Comparison of ENCODE assay signal across 14 mouse cellular contexts in genomic region chr8:83769720-83770119, GRCm38 (mm10).
"Had no signal": no experiment of that assay in that cellular context is flagged by ENCODE, and none has a peak within 500 bp of the region (broad histone marks: within the 10 kb centered on the region; RNA-seq: fewer than 3 reads in every experiment).

No protein-coding gene starts in this region.

- H3K36me3 ChIP-seq: limb, embryonic 10.5 days; liver, embryonic 15.5 days; midbrain, embryonic 12.5 days had no signal

- H3K27me3 ChIP-seq: liver, embryonic 15.5 days had no signal

- DNase-seq: kidney, adult 8-10 months; kidney, postnatal 25 days; lung, embryonic 14.5 days; right cerebral cortex, postnatal 14 days; thymus, adult 2 months; thymus, postnatal 25 days had no signal

- H3K9me3 ChIP-seq: limb, embryonic 10.5 days; liver, embryonic 15.5 days; midbrain, embryonic 12.5 days had no signal

- H3K4me3 ChIP-seq: left cerebral cortex, adult 2 months; limb, embryonic 10.5 days; liver, embryonic 15.5 days; megakaryocyte, embryonic 14.5 days; midbrain, embryonic 12.5 days had no signal

- H3K27ac ChIP-seq: left cerebral cortex, adult 2 months; limb, embryonic 10.5 days; liver, embryonic 15.5 days; macrophage; midbrain, embryonic 12.5 days had no signal

- H3K4me2 ChIP-seq: liver, embryonic 11.5 days; liver, embryonic 15.5 days; lung, embryonic 14.5 days; midbrain, embryonic 12.5 days had no signal

- ATAC-seq: inflammation-experienced regulatory T-cells, adult 6 months had no signal

- H3K9ac ChIP-seq: liver, embryonic 15.5 days; lung, embryonic 14.5 days; midbrain, embryonic 12.5 days had no signal
